ENCODE assay signal across 8 mouse cellular contexts in genomic region chr10:13005043-13005442, GRCm38 (mm10). TPM values are rescaled to one million over a fixed set of nuclear protein-coding genes. Genes with fewer than 3 reads are reported as not detected.
DNase-seq lines count a peak whose midpoint lies in the region; ATAC-seq and TF ChIP-seq lines count a peak whose summit lies in the region.

Gene Sf3b5, plus strand, starts transcription at chr10:13005343.

- no peak within 1 kb of the TSS for H3K9ac ChIP-seq in lung, postnatal 0 days (replicated peaks; ENCODE audit: low read depth)
- H3K9ac ChIP-seq in embryonic facial prominence, embryonic 11.5 days (replicated peaks; ENCODE audit: low read length): no peak within 1 kb of the TSS
- H3K9ac ChIP-seq in neural tube, embryonic 15.5 days (replicated peaks): no peak within 1 kb of the TSS

- H3K36me3 ChIP-seq in lung, postnatal 0 days (ENCODE audit: insufficient read depth, low read length): no peaks in the 10 kb centered on the region
- no peaks in the 10 kb centered on the region for H3K36me3 ChIP-seq in embryonic facial prominence, embryonic 11.5 days (replicated peaks; ENCODE audit: control insufficient read depth, insufficient read depth, low read depth, low read length)
- H3K36me3 ChIP-seq in neural tube, embryonic 15.5 days: no peaks in the 10 kb centered on the region; the same call in 1 of the 2 replicates

- H3K27me3 ChIP-seq in lung, postnatal 0 days (replicated peaks; ENCODE audit: insufficient read depth, low read length): no peaks in the 10 kb centered on the region
- no peaks in the 10 kb centered on the region for H3K27me3 ChIP-seq in embryonic facial prominence, embryonic 11.5 days (ENCODE audit: control insufficient read depth, insufficient read depth, low read length)
- no peaks in the 10 kb centered on the region for H3K27me3 ChIP-seq in neural tube, embryonic 15.5 days (replicated peaks)

- H3K4me2 ChIP-seq in lung, postnatal 0 days (replicated peaks; ENCODE audit: low read depth, low read length): no peak within 1 kb of the TSS
- H3K4me2 ChIP-seq in embryonic facial prominence, embryonic 11.5 days (ENCODE audit: low read depth, low read length): no peak within 1 kb of the TSS
- no peak within 1 kb of the TSS for H3K4me2 ChIP-seq in neural tube, embryonic 15.5 days

- no peaks in the 10 kb centered on the region for H3K9me3 ChIP-seq in lung, postnatal 0 days (ENCODE audit: low read length)
- no peaks in the 10 kb centered on the region for H3K9me3 ChIP-seq in embryonic facial prominence, embryonic 11.5 days (replicated peaks; ENCODE audit: control insufficient read depth, low read length)
- H3K9me3 ChIP-seq in neural tube, embryonic 15.5 days (replicated peaks): no peaks in the 10 kb centered on the region

- DNase-seq in lung, postnatal 0 days (ENCODE audit: low spot score): no peak
- no peak for DNase-seq in lung, postnatal 36 days
- no peak for DNase-seq in embryonic facial prominence, embryonic 11.5 days (ENCODE audit: low spot score)
- no peak for DNase-seq in large intestine, adult 2 months (ENCODE audit: low read depth, low spot score)
- DNase-seq in cerebellum, adult 8-10 months: no peak
- DNase-seq in kidney, adult 8-10 months: no peak
- DNase-seq in MN1 (ENCODE audit: low spot score): no peak

- WGBS in lung, postnatal 0 days: 83% methylated on average over 3 of the region's 3 CpGs
- 90% methylated on average over 3 of the region's 3 CpGs for WGBS in embryonic facial prominence, embryonic 11.5 days
- 74% methylated on average over 3 of the region's 3 CpGs for WGBS in large intestine, adult 2 months
- WGBS in neural tube, embryonic 15.5 days: 91% methylated on average over 3 of the region's 3 CpGs

- H3K27ac ChIP-seq in lung, postnatal 0 days (ENCODE audit: low read length): no peak within 1 kb of the TSS
- H3K27ac ChIP-seq in embryonic facial prominence, embryonic 11.5 days (replicated peaks; ENCODE audit: low read depth, low read length): no peak within 1 kb of the TSS
- no peak within 1 kb of the TSS for H3K27ac ChIP-seq in neural tube, embryonic 15.5 days (replicated peaks)

- H3K4me1 ChIP-seq in lung, postnatal 0 days (ENCODE audit: insufficient read depth, low read depth, low read length): 0 out of 2 replicates have a peak, but pooled peaks cover 9% of the 10 kb centered on the region
- no peaks in the 10 kb centered on the region for H3K4me1 ChIP-seq in embryonic facial prominence, embryonic 11.5 days (ENCODE audit: control insufficient read depth, insufficient read depth, low read length)
- H3K4me1 ChIP-seq in neural tube, embryonic 15.5 days: peaks cover 15% of the 10 kb centered on the region

- no peak for TF ChIP-seq EP300 in lung, postnatal 0 days (IDR thresholded peaks at IDR 0.05)

- no peak within 1 kb of the TSS for H3K4me3 ChIP-seq in lung, postnatal 0 days (ENCODE audit: low read depth, low read length)
- H3K4me3 ChIP-seq in embryonic facial prominence, embryonic 11.5 days (ENCODE audit: low read depth, low read length): no peak within 1 kb of the TSS
- no peak within 1 kb of the TSS for H3K4me3 ChIP-seq in neural tube, embryonic 15.5 days (replicated peaks)

- TF ChIP-seq CTCF in lung, postnatal 0 days (IDR thresholded peaks at IDR 0.05): no peak

- ATAC-seq in lung, postnatal 0 days: no peak
- ATAC-seq in embryonic facial prominence, embryonic 11.5 days (replicated peaks; ENCODE audit: insufficient number of reproducible peaks, low FRiP score, low TSS enrichment, low read depth): no peak
- no peak for ATAC-seq in neural tube, embryonic 15.5 days (ENCODE audit: low FRiP score)

RNA-seq across cellular contexts. Expression of gene Sf3b5, which starts in this region (rescaled TPM):
- 27.1 TPM in 2 replicates for polyA plus RNA-seq in lung, postnatal 0 days (2015; fragmentation: Nextera tagmentation; extraction: Ambion mirVana)
- 41.5 and 43.1 TPM in 2 replicates for polyA plus RNA-seq in embryonic facial prominence, embryonic 11.5 days (2014; fragmentation: Nextera tagmentation; extraction: Ambion mirVana)
- 26.7 and 28.5 TPM in 2 replicates for polyA plus RNA-seq in large intestine, adult 2 months (2012; rRNA removed)
- polyA plus RNA-seq in neural tube, embryonic 15.5 days (2015; fragmentation: Nextera tagmentation; extraction: Ambion mirVana): 24.2 and 26.0 TPM in 2 replicates
